Mouse (Mus musculus) cerebellum, adult 11-12 months (tissue): ENCODE results near the gene Fam83e.

Experiments
- DNase-seq: peaks from one replicate; pipeline ENCODE4 v3.0.0; 2022

The Fam83e gene

DNA sequence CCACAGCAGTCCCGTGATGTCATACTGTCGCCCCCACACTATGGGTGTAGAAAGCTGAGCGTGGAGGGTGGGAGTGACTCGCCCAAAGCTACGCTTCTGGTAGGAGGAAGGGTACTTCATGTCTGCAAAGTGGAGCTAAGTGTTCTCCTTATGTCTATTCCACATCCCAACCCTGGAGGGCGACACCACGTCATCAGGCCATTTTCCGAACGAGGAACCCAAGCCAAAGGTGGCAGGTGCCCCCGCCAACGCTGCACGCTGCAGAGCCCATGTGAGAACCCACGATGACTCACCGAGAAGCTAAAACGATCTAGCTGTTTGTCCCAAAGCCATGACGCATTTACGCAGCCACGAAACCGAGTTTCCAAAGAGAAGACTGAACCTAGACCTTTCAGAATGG is 21.3 kb downstream of the Fam83e start:
- no peak for DNase-seq

DNA sequence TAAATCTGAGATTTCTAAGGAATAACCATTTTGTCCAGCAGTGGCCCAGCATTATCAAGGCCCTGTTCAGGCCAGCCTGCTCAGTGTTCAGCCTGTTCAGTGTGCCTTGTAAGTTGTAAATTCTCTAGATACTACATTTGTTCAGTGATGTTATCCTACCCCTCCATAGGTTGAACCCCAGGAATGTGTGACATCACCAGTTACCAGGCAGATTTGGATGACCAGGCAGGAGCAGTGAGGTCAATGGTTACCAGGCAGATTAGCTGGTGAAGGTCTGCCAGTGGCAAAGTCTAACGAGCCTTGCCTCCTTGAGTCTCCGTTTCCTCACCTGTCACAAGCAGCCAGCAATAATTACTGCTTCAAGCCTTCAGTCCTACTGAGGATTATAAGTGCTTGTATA is 23.4 kb downstream of the Fam83e start:
- DNase-seq, result peak; percentile 73

DNA sequence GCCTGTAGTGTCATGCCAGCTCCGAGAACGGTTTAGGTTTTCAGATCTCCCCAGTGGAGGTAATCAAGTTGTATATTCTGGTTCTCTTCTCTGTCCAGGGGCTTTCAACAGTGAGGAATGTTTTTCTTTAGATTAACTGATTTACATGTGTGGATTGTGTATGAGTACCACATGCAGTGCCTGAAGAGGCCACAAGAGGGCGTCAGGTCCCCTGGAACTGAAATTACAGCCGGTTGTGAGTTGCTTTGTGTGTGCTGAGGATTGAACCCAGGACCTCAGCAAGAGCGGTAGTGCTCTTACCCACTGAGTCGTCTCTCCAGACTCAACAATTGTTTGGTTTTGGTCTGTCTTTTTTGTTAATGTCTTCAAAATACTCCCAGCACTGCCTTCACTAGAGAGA is 25.5 kb downstream of the Fam83e start:
- DNase-seq, result no peak

DNA sequence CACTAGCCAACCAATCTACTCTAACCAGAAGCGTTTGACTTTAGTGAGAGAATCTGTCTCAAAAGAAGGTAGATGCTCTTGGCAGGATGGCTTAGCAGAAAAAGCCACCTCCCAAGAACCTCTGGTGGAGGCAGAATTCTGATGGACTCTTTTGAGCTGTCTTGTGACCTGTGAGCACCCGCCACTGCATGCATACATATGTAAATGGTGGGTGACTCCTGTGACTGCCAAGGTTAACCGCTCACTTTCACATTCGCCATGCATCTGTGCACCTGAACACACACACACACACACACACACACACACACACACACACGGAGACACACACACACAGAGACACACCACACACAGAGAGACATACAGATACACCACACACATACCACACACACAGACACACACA is 26.4 kb downstream of the Fam83e start:
- DNase-seq, result no peak

DNA sequence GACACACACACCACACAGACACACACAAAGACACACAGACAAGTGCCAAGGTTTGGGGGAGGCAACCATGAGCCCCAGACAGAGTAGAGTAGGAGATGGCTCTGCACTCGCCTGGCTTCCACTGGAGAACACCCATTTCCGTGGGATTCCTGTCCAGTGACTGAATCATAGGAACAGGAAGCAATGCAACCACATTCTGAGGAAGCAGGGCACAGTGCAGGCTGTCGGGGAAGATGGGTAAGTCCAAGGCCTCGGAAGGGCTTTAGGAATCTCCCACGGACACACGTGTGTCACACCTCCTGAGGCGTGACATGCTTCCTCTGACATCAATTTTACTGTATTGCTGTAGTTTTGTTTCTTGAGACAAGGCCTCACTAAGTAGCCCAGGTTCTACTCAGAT is 27.1 kb downstream of the Fam83e start:
- no peak for DNase-seq

DNA sequence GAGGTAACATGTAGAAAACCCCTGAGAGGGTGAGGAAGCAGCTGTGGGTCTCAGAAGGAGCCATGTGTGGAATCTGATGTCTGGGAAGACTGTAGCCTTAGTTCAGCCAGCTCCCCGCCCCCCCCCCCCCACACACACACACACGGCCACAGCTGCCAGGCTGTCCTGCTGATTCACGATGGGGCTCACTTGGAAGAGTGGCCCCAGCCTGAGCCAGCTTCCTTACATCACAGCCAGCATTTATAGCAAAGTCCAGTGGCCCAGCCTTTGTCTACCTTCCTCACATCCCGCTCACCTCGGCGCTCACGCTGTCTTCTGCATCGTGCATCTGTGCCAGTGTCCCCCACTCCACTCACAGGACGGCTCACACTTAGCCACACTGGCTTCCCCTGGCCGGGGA is 28.4 kb downstream of the Fam83e start:
- DNase-seq, result no peak

DNA sequence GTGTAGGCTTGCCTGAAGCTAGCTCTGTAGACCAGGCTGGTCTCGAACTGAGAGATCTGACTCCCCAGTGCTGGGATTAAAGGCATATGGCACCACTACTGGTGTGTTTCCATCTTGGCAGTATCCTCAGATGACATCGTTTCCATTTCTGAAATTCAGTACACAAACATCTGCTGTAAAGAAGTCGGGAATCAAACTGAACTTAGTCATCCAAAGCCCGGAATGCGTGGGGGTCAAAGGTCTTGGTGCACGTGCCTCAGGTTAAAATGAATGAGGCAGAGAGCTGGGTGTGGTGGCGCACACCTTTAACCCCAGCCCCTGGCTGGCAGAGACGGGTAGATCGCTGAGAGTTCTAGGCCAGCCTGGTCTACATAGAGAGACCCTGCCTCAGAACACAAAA is 29.1 kb downstream of the Fam83e start:
- DNase-seq, result no peak

DNA sequence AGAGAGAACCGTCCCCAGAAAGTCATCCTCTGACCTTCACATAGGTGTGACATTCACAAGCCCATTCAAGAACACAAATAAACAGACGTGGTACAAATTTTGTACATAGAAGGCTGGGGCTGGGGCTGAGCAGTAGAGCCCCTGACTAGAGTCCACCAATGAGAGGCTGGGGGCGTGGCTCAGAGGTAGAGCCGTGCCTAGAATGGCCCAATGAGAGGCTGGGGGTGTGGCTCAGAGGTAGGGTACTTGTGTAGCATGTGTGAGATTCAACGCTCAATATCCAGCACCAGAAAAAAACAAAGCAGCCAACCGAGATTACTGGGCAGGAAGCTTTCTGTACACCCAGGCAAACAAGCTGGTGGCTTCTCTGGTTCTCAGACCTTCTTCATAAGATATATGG is 34.7 kb downstream of the Fam83e start:
- no peak for DNase-seq

DNA sequence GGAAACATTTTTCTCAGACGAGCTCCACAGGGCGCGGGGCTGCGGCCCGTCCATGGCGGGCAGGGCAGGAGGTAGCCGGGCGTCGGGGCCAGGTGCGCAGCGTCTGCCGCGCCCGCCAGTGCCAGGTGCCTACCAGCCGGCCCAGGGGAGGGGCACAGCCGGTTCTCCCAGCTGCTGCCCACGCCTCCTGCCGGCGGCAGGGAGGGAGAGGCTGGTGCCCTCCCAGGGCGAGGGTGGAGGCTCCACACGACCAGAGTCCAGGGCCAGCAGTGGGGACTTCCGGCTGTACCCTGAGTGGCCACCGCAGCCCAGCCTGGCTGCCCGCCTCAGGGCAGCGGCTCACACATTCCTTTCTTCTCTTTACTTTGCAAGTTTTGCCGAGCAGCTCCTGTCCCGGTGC is 38.4 kb downstream of the Fam83e start:
- DNase-seq, result no peak

DNA sequence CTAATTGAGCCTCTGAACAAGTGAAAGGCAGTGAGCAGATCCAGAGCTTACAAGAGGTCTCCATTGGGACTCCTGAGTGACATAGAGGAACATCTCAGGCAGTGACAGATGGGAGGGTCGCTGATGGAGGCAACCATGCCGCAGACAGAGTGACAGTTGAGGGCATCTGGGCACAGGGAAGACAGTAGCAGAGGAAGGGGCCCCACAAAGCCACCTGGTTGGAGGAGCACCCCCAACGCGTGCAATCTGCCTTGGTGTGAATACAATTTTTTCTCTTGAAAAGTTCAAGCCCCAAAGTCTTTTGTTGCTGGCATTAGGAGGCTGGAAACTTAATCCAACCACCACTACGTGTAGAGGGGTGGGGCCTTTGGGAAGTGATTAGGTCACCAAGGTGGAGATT is 39.1 kb downstream of the Fam83e start:
- DNase-seq, result no peak

DNA sequence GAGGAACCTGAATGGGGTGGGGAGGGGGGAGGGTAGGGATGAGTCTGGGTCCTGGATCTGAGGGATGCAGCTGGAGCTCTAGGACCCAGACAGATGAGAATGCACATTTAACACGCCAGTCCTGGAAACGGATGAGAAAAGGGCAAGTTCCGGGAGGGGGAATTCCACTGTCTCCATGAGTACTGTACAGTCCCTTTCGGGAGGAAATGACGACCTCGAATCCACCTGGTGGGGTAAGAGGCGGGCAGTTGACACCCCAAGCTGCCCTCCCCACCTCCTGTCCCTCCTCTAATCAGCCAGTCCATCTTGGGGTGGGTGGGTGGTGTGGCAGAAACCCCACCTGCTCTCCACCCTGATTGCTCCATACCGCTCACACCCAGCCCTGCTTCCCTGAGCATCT is 45.0 kb downstream of the Fam83e start:
- no peak for DNase-seq

DNA sequence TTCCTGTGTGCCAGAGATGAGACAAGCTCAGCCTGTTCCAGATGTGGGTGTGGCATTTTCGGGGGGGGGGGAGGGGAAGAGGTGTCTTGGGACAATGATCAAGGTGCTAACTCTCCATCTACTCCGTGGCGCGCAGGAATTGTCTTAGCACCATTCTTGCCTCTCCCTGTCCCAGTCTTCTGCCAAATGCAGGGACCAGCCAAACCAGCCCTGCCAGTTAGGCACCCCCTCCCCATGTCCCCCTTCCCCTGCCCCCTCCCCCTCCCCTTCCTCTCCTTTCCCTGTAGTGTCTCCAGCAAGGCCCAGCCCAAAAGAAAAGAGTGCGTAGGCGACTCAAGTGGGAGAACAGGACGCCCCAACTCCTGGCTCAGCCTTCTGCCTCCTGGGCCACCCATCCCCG is 45.8 kb downstream of the Fam83e start:
- no peak for DNase-seq

DNA sequence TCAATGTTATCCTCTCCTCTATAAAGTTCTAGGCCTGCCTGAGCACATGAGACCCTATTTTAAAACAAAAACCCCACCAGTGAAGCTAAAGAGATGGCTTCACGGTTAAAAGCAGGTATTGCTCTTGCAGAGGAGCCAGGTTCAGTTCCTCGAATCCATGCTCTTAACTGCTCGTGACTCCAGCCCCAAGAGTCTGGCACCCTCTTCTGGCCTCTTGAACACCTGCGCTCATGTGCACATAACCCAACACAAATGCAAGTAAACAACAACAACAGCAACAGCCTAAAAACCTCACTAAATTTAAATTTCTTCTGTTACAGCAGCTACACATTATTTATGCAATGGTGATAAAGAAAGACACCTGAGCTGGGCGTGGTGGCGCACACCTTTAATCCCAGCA is 46.5 kb downstream of the Fam83e start:
- no peak for DNase-seq

DNA sequence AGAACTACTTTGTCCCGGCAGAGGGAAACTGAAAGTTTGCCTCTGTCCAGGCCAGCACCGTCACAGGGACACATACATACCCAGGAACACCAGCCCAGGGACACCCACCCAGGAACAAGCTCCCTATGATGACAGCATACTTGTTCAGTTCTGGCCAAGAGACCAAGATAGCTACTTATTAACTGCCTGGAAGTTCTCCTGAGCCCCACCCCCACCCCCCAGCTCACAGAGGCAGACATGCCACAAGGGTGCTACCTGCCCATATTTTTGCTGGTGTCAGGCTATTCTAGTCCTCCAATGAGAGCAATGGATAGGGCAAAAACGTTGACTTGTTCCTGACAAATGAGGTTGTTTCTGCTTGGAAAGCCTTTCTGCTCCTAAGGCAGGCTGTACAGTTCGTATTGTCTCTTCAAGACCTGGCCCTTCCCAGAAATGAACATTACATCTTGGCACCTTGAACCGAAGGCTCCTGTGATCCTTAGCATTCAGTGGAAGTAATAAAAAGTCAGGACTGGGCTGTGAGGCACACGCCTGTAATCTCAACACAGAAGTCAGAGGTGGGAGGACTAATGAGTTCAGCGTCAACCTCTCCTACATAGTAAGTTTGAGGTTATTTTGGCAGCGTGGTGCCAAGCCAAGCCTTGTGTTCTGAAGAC is 49.5 kb downstream of the Fam83e start:
- DNase-seq, result no peak

DNA sequence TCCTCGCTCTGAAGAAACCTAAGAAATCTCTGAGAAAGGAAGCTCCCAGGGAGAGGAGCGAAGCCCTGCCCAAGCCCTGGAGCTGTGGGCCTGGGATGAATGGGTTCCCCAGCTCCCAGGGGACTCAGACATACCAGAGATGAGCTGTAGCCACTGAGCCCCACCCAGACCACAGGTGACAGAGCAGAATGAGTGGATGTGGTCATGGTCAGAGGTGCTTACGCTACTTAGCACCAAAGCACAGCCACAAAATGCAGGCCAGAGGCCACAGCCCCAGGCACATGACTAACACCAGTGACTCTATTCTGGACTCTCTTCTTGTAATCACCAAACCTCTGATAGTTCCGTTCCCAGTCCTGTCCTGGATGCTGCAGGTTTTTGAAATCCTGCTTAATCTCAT is 50.1 kb downstream of the Fam83e start:
- DNase-seq, result no peak

DNA sequence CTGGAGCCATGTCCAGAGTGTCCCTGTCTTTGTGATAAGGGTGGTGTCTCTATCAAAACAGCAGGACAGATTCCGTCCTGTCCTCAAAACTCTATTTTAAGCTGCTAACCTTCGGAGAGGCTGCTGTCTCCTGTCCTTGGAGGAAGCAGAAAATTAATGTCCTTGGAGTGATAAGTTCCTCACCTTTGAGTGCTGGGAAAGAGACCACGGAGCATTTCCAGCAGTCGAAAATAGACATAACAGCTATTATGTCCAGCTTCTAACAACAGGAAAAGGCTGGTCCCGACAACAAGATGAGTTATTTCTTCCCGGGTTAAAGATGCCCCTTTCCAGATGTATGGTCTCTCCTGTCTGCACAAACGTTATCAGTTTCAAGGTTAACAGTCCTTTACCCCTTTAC is 54.2 kb downstream of the Fam83e start:
- no peak for DNase-seq
